In the genomic region with DNA sequence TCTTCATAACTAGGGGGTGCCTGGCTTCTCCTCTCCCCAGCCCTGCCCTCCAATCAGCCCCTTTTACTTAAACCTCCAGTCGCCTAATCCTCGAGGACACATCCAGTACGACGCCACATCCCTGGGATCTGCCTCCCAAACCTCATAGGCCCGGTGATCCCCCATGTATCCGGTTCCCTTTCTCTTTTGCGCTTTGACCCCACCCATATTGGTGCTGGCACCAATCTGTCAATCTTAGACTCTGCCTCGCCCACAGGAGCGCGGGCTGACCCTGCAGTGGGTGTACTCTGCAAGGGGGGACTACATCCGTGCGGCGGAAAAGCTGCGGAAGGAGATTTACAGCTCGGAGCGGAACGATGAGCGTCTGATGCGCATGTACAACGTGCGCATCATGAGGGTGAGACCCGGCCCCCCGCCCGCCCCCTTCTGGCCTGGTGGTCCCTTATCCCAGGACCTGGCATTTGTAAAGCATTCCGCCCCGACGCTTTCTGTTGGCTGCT, we compare ENCODE assay signal across 8 mouse cellular contexts. TPM values are rescaled to one million over a fixed set of nuclear protein-coding genes. Genes with fewer than 3 reads are reported as not detected.
DNase-seq lines count a peak whose midpoint lies in the region; ATAC-seq lines count a peak whose summit lies in the region.

No protein-coding gene starts in this region.

- peak overlapping the region; percentile 52 for H3K4me3 ChIP-seq in heart, embryonic 16.5 days (ENCODE audit: low read length)
- H3K4me3 ChIP-seq in midbrain, embryonic 13.5 days (replicated peaks): peak overlapping the region; percentile 35

- peak overlapping the region; percentile 72 for H3K4me2 ChIP-seq in heart, embryonic 16.5 days (ENCODE audit: low read depth, low read length)
- peak overlapping the region; percentile 56 for H3K4me2 ChIP-seq in midbrain, embryonic 13.5 days (replicated peaks)

- H3K9me3 ChIP-seq in heart, embryonic 16.5 days (replicated peaks; ENCODE audit: control insufficient read depth, low read length): peaks cover 5% of the 10 kb centered on the region; the same call in 1 of the 2 replicates
- no peaks in the 10 kb centered on the region for H3K9me3 ChIP-seq in midbrain, embryonic 13.5 days

- 9% methylated on average over 27 of the region's 27 CpGs for WGBS in heart, embryonic 16.5 days
- 17% methylated on average over 27 of the region's 27 CpGs for WGBS in midbrain, embryonic 13.5 days

- H3K27ac ChIP-seq in heart, embryonic 16.5 days (ENCODE audit: low read length): no peak overlapping the region
- peak overlapping the region; percentile 73 for H3K27ac ChIP-seq in midbrain, embryonic 13.5 days

- H3K4me1 ChIP-seq in heart, embryonic 16.5 days (ENCODE audit: control insufficient read depth, insufficient read depth, low read length): peaks cover 7% of the 10 kb centered on the region; the same call in 1 of the 2 replicates
- H3K4me1 ChIP-seq in midbrain, embryonic 13.5 days (replicated peaks): peaks cover 17% of the 10 kb centered on the region

- DNase-seq in heart, adult 11 months: peak; percentile 96
- no peak for DNase-seq in heart, postnatal 25 days (ENCODE audit: low spot score)
- peak; percentile 76 for DNase-seq in embryo, embryonic 11 days
- peak; percentile 42 to 45 for DNase-seq in left cerebral cortex, postnatal 36 days (ENCODE audit: low spot score in 2 of 2)
- DNase-seq in thymus, postnatal 10 days (ENCODE audit: low spot score in 2 of 2): peak; percentile 30
- no peak for DNase-seq in spleen, postnatal 10 days (ENCODE audit: low spot score in 2 of 2)

- ATAC-seq in heart, embryonic 16.5 days (replicated peaks; ENCODE audit: extremely low read depth, insufficient read depth, low FRiP score): peak; percentile 45; the same call in 1 of the 2 replicates
- peak; percentile 86 for ATAC-seq in midbrain, embryonic 13.5 days

- no peaks in the 10 kb centered on the region for H3K36me3 ChIP-seq in heart, embryonic 16.5 days (ENCODE audit: control insufficient read depth, insufficient read depth)
- no peaks in the 10 kb centered on the region for H3K36me3 ChIP-seq in midbrain, embryonic 13.5 days

- peak overlapping the region; percentile 66 for H3K9ac ChIP-seq in heart, embryonic 16.5 days (ENCODE audit: low read length)
- H3K9ac ChIP-seq in midbrain, embryonic 13.5 days (replicated peaks): peak overlapping the region; percentile 67

- H3K27me3 ChIP-seq in heart, embryonic 16.5 days (ENCODE audit: control insufficient read depth, insufficient read depth, low read length): peaks cover 19% of the 10 kb centered on the region; the same call in 1 of the 2 replicates
- peaks cover 13% of the 10 kb centered on the region for H3K27me3 ChIP-seq in midbrain, embryonic 13.5 days

- intact Hi-C loops in heart, postnatal 25 days (cut with DNase I): loop anchor here (2.0 to 5.0 kb wide), 2 partner anchors 69 to 174 kb away; no protein-coding TSS in a partner anchor
- intact Hi-C loops in left cerebral cortex, postnatal 36 days (cut with DNase I): loop anchor here (5.0 kb wide), 1 partner anchor 51 kb away; a partner anchor contains a TSS

RNA-seq across cellular contexts. Expression of a gene that starts 14.1 kb away (rescaled TPM):
- under 1 TPM in 1 of 2 experiments, not detected in 1; 0.08 TPM for total RNA-seq in heart, postnatal 25 days (2021)
- 0.26 and 0.54 TPM in 2 replicates for polyA plus RNA-seq in heart, embryonic 16.5 days (2015; fragmentation: Nextera tagmentation; extraction: Ambion mirVana)
- total RNA-seq in left cerebral cortex, postnatal 36 days (2021): 10 to 100 TPM; 10.4 to 10.9 TPM
- polyA plus RNA-seq in midbrain, embryonic 13.5 days (2015; fragmentation: Nextera tagmentation; extraction: Ambion mirVana): 2.4 and 3.6 TPM in 2 replicates

RNA-seq across cellular contexts. Expression of a gene that starts 17.1 kb away (rescaled TPM):
- total RNA-seq in heart, postnatal 25 days (2021): 10 to 100 TPM; 16.2 to 17.5 TPM
- 21.8 and 25.0 TPM in 2 replicates for polyA plus RNA-seq in heart, embryonic 16.5 days (2015; fragmentation: Nextera tagmentation; extraction: Ambion mirVana)
- total RNA-seq in left cerebral cortex, postnatal 36 days (2021): 10 to 100 TPM; 19.4 to 26.4 TPM
- polyA plus RNA-seq in midbrain, embryonic 13.5 days (2015; fragmentation: Nextera tagmentation; extraction: Ambion mirVana): 37.6 and 43.1 TPM in 2 replicates

RNA-seq across cellular contexts. Expression of a gene that starts 29.9 kb away (rescaled TPM):
- total RNA-seq in heart, postnatal 25 days (2021): 10 to 100 TPM; 66.9 to 71.3 TPM
- 121 and 129 TPM in 2 replicates for polyA plus RNA-seq in heart, embryonic 16.5 days (2015; fragmentation: Nextera tagmentation; extraction: Ambion mirVana)
- total RNA-seq in left cerebral cortex, postnatal 36 days (2021): 10 to 100 TPM in 1 of 2 experiments, 1 to 10 TPM in 1; 8.6 to 14.9 TPM
- 9.0 and 10.5 TPM in 2 replicates for polyA plus RNA-seq in midbrain, embryonic 13.5 days (2015; fragmentation: Nextera tagmentation; extraction: Ambion mirVana)

RNA-seq across cellular contexts. Expression of a gene that starts 30.4 kb away (rescaled TPM):
- total RNA-seq in heart, postnatal 25 days (2021): not detected
- 0.33 and 0.36 TPM in 2 replicates for polyA plus RNA-seq in heart, embryonic 16.5 days (2015; fragmentation: Nextera tagmentation; extraction: Ambion mirVana)
- total RNA-seq in left cerebral cortex, postnatal 36 days (2021): 100 to 1,000 TPM; 109 to 115 TPM
- 231 and 235 TPM in 2 replicates for polyA plus RNA-seq in midbrain, embryonic 13.5 days (2015; fragmentation: Nextera tagmentation; extraction: Ambion mirVana)

RNA-seq across cellular contexts. Expression of a gene that starts 45.1 kb away (rescaled TPM):
- total RNA-seq in heart, postnatal 25 days (2021): under 1 TPM; 0.11 to 0.36 TPM
- 0.12 and 0.39 TPM in 2 replicates for polyA plus RNA-seq in heart, embryonic 16.5 days (2015; fragmentation: Nextera tagmentation; extraction: Ambion mirVana)
- under 1 TPM; 0.20 to 0.25 TPM for total RNA-seq in left cerebral cortex, postnatal 36 days (2021)
- 0.23 and 0.32 TPM in 2 replicates for polyA plus RNA-seq in midbrain, embryonic 13.5 days (2015; fragmentation: Nextera tagmentation; extraction: Ambion mirVana)

Comparison
In these comparisons a context has a peak if more than half of its experiments do, and no peak if none do; other contexts are left out.
1. DNase-seq: peak in heart, adult 11 months (single experiment), embryo, embryonic 11 days (single experiment), left cerebral cortex, postnatal 36 days (2 of 2) and thymus, postnatal 10 days (2 of 2); none in heart, postnatal 25 days (single experiment) and spleen, postnatal 10 days (0 of 2).
2. RNA of a gene that starts 14.1 kb away (total RNA-seq): 10.4 to 10.9 TPM in left cerebral cortex, postnatal 36 days; 0.08 TPM in heart, postnatal 25 days; every median in the first group is over 10 times any median in the second.
3. RNA of a gene that starts 29.9 kb away (total RNA-seq): 66.9 to 71.3 TPM in heart, postnatal 25 days; 8.6 to 14.9 TPM in left cerebral cortex, postnatal 36 days; every median in the first group is over 4 times any median in the second.